Mouse (Mus musculus): Measurements from ENCODE around the gene Arhgap42.

- TF ChIP-seq CTCF (conservative IDR thresholded peaks at IDR 0.05; ENCODE audit: low read length) (no peak), NANOG (IDR thresholded peaks at IDR 0.05; ENCODE audit: borderline replicate concordance, low read length) (no peak)
Observed at GRCm38 (mm10) chr9:9262479-9262878, 23.6 kb upstream of the Arhgap42 start.

All from E14TG2a.4 (cell line).